Mouse (Mus musculus) spleen, postnatal 4 days (tissue): ENCODE data around the gene Pga5.

Experiments
- DNase-seq, 2 experiments: peaks; one replicate each; pipeline ENCODE4 v3.0.0; 2022; ENCODE audit warnings: low spot score in 2 of 2

Pga5 gene

DNA sequence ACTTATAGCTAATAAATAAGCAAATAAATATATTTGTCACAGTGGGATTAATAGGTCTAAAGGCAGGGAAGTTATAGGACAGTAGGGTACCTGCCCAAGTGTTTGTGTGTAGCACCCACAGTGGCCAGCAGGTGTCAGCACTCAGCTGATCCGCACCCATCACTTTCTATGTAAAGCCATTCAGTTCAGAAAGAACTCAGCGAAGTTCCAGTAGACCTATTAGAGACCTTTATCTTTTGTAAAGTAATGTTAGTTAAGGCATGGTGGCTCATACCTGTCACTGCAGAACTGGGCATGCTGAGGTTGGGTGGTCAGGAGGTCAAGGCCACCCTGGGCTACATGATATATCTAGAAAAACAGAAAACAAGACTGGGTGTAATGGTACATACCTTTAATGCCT, 12.4 kb downstream of the Pga5 start:
- peak; percentile 79 to 94 for DNase-seq

DNA sequence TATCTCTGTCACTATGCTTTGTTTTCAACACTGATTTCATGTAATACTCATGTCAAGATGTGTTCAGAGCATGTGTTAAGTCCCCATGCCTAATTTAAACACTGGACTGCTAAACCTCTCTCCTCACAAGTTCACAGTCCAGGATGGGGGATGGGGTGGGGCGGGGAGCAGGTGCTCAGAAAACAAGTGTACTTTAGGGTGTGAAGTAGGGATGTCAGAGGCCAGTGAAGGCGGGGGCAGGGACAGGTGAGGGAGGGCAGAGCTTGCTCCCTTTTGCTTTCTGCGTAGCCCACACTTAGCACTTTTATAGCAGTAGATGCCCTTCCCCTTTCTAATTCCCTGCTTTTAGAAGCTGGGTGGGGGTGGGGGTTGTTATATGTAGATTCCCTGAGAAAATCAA, 12.8 kb downstream of the Pga5 start:
- no peak for DNase-seq

- DNase-seq, result no peak
Observed at GRCm38 (mm10) chr19:10662665-10663064, 15.2 kb downstream of the Pga5 start.

DNA sequence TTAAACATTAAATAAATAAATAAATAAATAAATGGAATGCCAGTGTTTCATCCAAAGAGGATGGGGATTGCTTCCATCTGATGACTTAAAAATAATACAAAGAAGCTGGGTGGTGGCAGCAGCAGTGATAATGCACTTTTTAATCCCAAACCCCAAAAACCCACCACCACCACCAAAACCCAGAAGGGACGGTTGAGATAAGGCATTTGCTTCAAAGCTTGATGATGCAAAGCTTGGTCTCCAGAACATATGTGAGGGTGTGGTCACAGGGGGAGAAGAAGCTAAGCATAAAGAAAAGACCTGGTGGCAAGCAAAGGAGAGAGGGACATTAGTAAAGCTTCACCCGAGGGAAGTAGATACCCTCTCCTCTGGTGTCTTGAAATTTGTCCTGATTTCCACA, 16.0 kb downstream of the Pga5 start:
- peak in 1 of 2 experiments; percentile 46 for DNase-seq

DNA sequence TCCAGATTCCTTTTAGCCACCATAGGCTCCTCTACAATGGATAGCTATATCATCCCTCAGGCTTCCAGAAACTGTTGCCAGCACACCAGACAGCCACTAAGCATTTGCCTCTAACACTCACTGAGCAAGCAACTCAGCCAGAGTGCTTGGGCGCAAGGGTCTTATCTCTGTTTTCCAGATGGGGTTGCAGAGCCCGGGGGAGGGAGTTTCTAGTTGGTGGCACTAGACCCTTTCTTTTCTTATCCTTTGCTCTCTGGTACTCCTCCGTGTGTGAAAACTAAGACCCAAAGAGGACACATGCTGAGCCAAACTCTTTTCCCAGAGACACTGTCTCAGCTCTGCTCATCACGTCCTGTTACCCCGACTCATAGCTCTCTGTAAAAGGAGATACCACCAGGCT, 16.5 kb downstream of the Pga5 start:
- peak in 1 of 2 experiments; percentile 71 for DNase-seq

GRCm38 (mm10) chr19:10658406-10658805, 19.5 kb downstream of the Pga5 start:
- no peak for DNase-seq

DNA sequence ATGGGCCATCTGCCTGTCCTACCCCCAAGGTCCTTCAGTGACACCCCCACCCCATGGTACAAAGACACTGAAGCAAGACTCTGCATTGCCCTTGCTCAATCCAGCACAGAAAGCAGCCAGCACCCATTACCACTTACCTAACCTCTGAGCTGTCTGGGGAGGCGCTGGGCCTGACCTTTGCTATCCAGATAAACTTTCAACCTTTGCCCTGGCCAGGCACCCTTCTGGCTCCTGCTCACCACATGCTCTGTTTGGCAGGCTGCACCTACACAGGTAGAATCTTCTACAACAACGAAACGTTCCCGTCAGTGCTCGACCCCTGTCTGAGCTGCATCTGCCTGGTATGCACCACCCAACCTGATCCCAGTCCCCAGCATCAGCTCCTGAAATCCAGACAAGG, 20.1 kb downstream of the Pga5 start:
- no peak for DNase-seq

DNA sequence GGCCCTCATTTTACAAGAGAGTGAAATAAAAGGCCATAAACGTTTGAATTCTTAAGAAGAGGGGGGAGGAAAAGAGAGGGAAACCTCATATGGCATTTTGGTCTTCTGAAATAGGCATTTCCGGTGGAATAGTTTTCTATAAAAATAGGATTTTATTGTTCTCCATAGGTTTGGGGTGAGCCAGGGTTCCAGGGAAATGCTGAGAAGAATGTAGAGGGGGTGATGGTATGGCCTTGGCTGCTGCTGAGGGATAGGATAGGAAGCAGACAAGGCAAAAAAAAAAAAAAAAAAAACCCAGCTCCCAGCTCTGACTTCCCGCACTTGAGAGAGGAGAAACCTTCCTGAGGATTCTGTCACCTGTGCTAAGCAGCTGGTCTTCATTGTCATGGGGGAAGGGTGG, 21.8 kb downstream of the Pga5 start:
- no peak for DNase-seq

DNA sequence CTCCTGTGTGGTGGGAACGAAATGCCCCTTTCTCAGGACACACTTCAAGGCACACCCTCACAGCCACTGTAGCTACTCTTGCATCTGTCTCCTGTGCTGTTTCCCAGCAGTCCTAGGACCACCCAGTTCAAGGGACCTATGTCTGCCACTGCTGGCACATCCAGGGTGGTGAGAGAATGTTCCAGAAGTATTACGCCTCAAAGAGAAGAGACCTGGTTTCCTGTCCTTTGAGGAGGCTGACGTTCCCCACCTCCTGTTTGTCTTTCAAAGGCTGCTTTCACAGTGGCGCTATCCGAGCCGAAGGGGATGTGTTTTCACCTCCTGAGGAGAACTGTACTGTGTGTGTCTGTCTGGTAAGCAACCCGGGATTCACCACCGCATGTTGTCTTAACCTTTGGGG, 29.7 kb downstream of the Pga5 start:
- DNase-seq, result no peak

- DNase-seq, result no peak
Observed at GRCm38 (mm10) chr19:10645616-10646015, 32.3 kb downstream of the Pga5 start.

- no peak for DNase-seq
Observed at GRCm38 (mm10) chr19:10640589-10641378, 37.1 kb downstream of the Pga5 start.

GRCm38 (mm10) chr19:10640080-10640479, 37.8 kb downstream of the Pga5 start:
- no peak for DNase-seq

GRCm38 (mm10) chr19:10637840-10638239, 40.0 kb downstream of the Pga5 start:
- peak in 1 of 2 experiments; percentile 55 for DNase-seq

DNA sequence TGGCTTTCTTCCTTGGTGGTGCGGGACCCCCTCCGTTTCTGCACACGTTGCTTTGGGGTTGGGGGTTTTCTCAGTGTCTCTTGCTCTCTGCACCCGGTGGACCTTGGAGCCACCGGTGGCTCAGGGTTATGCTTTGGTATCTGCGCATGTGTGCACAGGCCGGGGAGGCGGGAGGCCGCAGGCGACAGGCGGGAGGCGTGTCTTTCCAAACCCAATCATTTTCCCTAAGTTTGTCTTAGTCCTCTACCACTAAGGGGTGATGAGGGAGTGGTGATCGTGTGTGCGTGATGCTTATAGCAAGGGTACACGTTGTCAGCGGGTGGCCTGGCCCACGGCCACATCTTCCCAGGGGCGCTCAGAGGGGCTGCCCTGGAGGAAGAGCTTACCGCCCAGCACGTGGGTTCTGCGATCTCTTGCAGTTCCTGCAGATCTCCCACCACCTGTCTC, 43.0 kb downstream of the Pga5 start:
- DNase-seq, result peak; percentile 63 to 75

GRCm38 (mm10) chr19:10634106-10634871, 43.6 kb downstream of the Pga5 start, which contains the start of gene Vwce:
Gene Vwce, plus strand, starts transcription at chr19:10634213.
- peak; percentile 69 to 81 for DNase-seq
